Mouse (Mus musculus) adrenal gland, postnatal 14 days (tissue): ENCODE data around the gene 1600014C23Rik. TPM values are rescaled to one million over a fixed set of nuclear protein-coding genes. Genes with fewer than 3 reads are reported as not detected.

Experiments used
- DNase-seq: peaks from one replicate; pipeline ENCODE4 v3.0.0; 2021; ENCODE audit warnings: mixed read lengths
- total RNA-seq: library from RNA; stranded (reverse); gene quantifications from 2 replicates; pipeline ENCODE4 v1.2.3, GENCODE M21; 2021

1600014C23Rik gene
- total RNA-seq, 1 experiment from 2014 or later, result not detected

DNA sequence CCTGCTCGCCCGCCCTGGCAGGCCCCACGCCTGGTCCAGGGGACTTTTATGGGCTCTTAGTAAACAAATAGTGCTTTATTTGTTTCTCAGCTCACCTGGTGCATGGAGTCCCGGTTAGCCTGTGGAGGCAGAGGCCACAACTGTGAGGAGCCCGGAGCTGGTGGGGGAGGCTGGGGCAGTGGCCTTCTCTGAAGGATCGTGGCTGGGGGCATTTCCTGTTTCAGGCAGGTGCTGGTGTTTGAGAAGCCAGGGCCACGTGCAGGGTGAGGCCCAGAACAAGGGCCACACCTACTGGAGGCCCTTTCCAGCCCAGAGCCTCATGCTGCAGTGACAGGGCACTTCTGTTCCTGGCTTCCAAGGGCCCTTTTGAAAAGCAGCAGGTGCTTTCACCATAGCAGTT lies 7.4 kb downstream of the 1600014C23Rik start:
- DNase-seq, result no peak

DNA sequence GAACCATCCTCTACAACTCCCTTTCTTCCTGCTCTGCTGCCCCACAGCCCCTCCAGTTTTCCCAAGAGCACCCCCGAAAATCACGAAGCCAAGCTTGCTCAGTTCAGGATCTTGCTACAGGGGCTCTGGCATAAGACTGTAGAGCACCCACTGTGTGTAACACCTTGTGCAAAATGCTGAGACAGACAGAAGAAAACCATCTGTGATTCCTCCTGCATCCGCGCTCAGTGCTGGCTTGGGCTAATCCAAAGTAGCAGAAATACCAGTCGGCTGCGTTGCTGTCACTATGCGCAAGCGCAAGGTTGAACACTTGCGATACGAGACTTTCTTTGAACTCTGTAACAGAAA lies 9.1 kb downstream of the 1600014C23Rik start:
- DNase-seq, result no peak

DNA sequence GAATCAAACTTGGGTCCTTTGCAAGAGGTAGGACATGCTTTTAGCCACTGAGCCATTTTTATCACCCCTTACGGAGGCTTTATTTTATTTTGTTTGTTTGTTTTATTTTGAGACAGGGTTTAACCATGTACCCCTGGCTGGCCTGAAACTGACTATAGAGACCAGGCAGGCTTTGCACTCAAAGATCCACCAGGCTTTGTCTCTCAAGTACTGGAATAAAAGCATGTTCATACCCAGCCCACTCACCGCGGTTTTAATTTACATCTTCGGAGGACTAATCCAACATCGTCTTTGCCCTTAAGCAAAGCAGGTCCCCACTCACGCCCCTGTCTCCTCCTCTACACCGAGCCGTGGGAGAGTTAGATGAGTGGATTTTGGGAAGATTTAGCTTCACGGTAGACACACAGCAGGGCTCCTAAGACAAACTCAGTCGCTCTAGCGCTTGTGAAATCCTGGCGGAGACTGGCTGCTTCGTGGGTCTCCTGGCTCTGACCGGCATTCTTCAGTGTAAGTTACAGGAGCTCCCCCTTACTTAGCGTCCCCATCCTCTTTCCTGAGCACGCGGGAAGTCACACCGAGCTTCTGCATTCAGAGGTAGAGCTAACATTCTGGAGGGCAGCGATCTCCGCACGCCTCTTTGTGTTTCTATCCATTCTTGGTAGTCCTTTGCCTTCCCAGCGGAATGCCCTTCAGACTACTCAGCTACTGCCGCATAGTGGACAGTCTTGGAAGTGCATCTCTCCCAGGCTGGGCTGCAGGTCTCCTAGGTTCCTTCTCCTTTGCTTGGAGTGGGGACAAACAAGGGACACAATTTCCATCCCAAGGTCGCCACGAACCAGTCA lies 9.7 kb downstream of the 1600014C23Rik start:
- peak; percentile 86 for DNase-seq

DNA sequence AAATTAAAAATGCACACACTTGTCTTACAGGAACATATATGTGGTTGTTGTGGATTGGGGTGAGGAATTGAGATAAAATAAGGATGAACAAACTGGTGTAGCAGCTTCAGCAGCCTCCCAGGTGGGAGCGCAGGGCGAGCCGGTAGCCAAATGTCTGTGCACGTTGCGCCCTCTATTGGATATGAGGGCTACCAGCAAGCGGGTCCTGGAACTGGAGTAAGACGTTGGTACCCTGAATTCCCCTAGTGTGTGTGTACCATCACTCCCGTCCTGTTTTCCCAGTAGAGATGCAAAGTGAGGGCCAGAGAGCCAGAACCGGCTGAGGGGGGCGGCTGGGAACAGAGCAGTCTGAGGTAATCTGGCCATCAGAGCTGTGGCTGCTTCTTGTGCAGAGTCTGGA lies 15.3 kb downstream of the 1600014C23Rik start:
- DNase-seq, result peak; percentile 84

DNA sequence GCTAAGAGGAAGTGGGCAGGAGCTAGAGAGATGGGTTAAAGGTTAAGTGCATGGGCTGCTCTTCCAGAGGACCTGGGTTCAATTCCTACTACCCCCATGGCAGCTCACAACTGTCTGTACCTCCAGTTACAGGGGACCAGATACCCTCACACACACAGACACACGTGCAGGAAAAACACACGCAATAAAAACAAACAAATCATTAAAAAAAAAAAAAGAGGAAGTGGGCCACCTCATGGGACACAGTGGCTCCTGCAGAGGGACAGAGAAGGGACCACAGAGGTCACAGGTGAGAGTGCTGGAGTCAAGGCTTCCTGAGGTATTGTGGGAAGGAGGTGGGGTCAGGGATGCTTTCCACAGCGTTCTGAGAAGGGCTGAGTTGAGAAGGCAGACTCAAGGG lies 22.1 kb downstream of the 1600014C23Rik start:
- no peak for DNase-seq

- DNase-seq, result no peak
Observed at GRCm38 (mm10) chr17:45710407-45710806, 23.2 kb downstream of the 1600014C23Rik start.

DNA sequence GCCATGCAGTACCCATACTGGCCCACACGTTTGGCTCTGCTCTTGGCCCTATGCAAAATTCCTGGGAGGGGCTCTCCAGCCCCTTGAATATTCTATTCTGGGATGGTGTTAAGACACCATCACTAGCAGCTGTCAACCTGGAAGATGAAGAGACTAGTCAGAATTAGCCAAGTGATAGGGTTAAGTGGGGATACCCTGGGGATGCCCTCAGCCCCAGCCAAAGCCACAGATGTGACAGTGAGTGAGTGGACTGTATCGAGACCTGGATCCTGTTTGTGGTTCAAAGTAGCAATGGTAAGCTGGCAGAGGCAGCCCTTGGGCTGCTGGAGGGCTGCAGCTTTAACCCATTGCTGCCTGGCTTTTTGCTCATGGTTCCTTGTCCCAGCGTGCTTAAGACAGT lies 23.8 kb downstream of the 1600014C23Rik start:
- DNase-seq, result no peak

GRCm38 (mm10) chr17:45708179-45708578 lies 25.5 kb downstream of the 1600014C23Rik start:
- no peak for DNase-seq

DNA sequence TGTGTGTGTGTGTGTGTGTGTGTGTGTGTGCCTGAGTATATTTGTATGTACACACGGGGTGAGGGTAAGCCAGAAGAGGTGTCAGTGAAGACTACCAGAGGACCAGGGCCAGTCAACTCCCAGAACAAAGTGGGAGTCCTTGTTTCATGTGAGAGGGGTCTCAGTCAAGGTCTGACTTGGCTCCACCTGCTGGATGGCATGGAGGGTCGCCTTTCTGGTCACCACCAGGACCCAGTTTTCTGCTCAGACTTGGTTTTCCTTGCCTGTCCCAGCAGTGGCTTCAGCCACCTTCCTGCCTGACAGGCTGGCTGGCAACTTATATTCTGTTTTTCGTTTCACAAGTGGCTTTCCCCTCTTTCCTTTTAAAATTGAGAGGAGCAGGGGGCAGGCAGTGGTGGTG lies 26.3 kb downstream of the 1600014C23Rik start:
- DNase-seq, result no peak

GRCm38 (mm10) chr17:45706796-45707195 lies 26.8 kb downstream of the 1600014C23Rik start:
- DNase-seq, result no peak

- DNase-seq, result no peak
Observed at GRCm38 (mm10) chr17:45703187-45703586, 30.5 kb downstream of the 1600014C23Rik start.

- DNase-seq, result no peak
Observed at GRCm38 (mm10) chr17:45702254-45702653, 31.4 kb downstream of the 1600014C23Rik start.

DNA sequence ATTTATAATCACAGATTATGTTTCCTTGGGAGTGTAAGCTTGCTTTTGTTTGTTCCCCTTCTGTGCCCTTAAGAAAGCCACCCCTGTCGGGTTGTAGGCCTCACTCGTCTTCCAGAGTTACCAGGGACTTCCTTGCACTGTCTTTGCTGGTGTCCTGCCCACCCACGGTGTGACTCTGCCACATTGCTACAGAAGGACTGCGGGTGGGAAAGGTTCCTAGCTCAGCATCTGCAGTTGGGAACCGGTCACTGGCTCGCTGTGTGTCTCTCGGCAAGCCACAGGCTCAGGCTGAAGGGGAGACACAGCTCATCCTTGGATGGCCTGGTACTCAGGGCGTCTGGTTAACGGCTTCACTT lies 32.4 kb downstream of the 1600014C23Rik start:
- DNase-seq, result no peak

DNA sequence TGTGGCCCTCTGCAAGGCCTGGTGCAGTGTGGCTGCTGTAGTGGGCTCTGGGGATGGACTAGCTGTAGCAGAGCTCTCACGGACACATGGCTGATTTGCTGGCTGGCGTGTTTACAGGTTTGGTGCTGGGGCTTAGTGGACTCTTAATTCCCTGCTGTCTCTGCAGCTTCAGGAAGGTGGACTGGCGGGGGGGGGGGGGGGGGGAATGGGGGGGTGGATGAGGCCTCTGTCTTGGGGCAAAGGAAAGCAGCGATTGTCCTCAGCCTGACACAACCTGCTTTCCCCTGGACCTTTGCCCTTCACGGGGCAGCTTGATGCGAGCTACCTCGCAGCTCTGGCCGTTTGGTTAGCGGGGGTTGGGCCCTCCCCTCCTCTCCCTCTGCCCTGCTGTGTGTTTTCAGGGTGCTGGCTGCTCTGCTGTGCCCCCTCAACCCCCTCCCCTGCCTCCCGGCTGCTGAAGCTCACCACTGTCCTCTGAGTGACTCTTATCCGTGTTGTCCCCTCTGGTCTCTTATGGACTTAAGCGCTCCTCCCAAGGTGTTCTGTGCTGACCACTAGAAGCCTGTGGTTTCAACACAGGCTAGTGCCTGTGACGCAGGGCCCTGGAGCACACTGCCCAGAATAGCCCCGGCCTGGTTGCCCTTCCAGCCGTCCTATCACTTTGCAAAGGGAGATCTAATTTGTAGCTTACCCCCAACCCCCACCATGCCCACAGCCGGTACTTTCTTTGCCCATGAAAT lies 33.0 kb downstream of the 1600014C23Rik start:
- no peak for DNase-seq

DNA sequence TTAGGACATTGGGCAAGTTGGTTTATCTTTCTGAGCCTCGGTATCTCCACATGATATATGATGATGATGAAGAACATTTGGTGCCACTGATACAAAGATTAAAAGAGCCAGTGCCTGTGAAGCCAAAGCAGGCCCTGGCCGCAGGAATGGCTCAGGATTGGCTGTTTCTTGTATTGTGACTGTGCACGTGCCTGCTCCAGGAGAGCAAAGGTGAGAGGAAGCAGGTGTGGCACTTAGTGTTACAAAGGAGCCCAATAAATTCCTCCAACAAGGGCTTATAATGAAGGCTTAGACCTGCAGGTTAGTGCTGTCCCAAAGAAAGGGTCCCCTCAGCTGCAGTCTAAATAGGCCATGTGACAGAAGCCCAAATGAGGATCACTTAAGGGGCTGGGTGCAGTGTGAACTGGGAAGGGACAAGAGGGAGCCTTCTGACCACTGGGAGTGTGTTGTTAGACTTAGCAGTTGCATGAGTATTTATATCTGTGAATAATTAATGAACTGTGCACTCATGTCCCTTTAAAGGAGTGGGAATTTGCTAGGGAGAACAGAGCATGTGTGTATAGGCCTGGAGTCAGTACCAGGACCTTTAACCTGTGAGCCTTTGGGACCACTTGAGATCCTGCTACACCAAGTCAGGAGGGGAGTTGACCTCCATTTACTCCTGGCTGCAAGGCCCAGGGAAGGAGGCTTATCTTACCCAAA lies 34.5 kb downstream of the 1600014C23Rik start:
- DNase-seq, result no peak

GRCm38 (mm10) chr17:45698368-45698767 lies 35.3 kb downstream of the 1600014C23Rik start:
- DNase-seq, result no peak

DNA sequence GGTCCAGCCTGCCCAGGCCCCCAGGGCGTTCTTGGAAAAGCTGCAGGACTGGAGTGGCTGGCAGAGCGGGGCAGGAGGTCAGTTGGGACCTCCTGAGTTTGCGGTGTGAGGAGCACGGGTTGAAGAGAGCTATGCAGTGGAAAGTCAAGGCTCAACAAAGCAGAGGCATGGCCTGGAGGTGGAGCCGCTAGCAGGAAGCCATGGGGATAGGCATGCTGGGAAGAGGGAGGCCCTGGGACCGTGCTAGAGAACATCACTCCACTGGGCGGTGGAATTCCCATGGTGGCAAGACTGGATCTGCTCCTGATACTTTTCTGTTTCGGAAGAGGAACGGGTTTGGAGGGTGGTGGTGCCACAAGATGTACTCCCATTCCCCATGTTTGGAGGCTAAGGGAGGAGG lies 36.7 kb downstream of the 1600014C23Rik start:
- DNase-seq, result no peak

DNA sequence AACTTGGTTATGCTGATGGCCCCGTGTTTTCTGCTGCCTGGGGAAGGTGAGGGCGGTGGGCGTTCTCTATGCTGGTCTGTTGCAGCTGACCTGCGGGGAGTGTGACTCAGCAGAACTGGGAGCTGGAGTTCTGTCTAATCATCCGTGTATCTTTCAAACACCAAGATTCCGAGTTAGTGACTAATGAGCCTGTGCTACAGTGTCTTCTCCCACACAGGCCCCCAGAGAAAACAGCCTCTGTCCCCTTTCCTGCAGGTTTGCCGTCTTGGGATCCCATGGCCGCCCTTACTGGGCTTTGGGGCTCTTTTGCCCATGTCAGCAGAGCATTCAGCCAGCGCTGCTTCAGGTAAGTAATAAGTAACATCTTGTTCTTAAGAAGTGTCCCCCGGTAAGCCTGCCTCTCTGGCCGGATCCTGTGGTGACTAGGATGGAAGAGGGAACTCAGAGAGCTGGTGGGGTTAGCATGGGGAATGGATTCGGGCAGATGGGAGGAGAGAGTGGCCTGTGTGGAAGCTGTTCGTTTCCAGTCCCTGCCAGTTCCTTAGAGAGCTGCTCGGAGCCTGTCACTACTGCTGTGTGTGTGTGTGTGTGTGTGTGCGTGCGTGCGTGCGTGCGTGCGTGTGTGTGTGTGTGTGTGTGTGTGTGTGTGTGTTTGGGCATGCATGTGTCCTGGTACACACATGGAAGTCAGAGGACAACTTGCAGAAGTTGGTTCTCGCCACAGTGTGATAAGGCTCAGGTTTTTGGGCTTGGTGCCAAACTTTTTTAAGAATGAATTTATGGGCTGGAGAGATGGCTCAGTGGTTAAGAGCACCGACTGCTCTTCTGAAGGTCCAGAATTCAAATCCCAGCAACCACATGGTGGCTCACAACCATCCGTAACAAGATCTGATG lies 38.2 kb downstream of the 1600014C23Rik start:
- DNase-seq, result no peak

DNA sequence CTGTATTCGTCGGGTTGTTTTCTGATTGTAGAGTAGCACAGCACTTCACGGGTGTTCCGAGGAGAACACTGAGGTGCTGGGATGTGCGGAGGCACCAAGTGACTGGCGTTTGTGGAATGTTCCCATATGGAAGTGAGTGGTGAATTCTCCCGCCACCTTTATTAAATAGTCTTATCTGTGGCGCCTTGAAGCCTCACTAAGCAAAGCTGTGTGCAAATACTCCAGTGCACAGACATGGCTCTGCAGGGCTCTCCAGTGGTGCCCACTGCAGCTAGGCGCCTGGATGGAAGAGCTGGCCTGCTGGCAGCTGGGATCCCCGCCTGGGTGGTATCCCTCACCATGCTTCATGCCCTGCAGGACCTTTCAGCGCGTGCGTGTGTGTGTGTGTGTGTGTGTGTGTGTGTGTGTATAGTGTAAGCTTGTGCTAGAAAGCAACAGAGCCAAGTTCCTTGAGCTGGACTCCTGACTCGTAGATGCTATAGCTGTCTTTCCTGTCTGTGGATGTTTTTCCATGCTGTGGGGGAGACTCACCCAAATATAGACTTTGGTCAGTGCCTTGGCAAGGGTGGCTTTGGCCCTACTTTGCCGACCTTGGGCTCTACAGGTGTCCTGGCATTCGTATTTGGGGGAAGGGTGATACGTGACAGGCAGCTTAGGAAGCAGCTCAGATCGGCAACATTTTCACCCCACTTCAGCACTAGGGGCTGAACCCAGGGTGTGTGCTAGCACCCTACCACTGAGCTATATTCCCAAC lies 39.7 kb downstream of the 1600014C23Rik start:
- no peak for DNase-seq

- no peak for DNase-seq
Observed at GRCm38 (mm10) chr17:45692159-45692558, 41.5 kb downstream of the 1600014C23Rik start.

GRCm38 (mm10) chr17:45690044-45690443 lies 43.6 kb downstream of the 1600014C23Rik start:
- DNase-seq, result no peak
